Mouse (Mus musculus) CH12.LX (cell line): Measurements from ENCODE around the gene Mansc1. TPM values are rescaled to one million over a fixed set of nuclear protein-coding genes. Genes with fewer than 3 reads are reported as not detected.

Source experiments
- DNase-seq: peaks from one replicate; pipeline ENCODE4 v3.0.0-alpha.2; 2013; ENCODE audit errors: extremely low read depth
- H3K27ac ChIP-seq: 2 replicates; pipeline ENCODE4 v1.5.1; 2012; ENCODE audit warnings: low read depth, mild to moderate bottlenecking, control low read depth, moderate library complexity; ENCODE audit not compliant: insufficient read depth
- H3K27me3 ChIP-seq: replicated peaks from 2 replicates; pipeline ENCODE3; 2012; ENCODE audit warnings: inconsistent platforms
- H3K36me3 ChIP-seq, 2 experiments: replicated peaks in 1 of 2; 2 replicates each; pipeline versions ENCODE3 to v1.6.1; 2012; ENCODE audit warnings: inconsistent platforms in 1 of 2, low read length in 1 of 2, mild to moderate bottlenecking in 1 of 2, mixed read lengths in 1 of 2, moderate library complexity in 1 of 2; ENCODE audit not compliant: control insufficient read depth in 1 of 2, insufficient read depth in 1 of 2
- H3K4me1 ChIP-seq, 2 experiments: 2 replicates each; pipeline ENCODE4 v1.6.1; 2012; ENCODE audit warnings: inconsistent platforms in 1 of 2, moderate library complexity in 1 of 2; ENCODE audit not compliant: insufficient read depth in 2 of 2, control insufficient read depth in 1 of 2
- H3K4me2 ChIP-seq: 2 replicates; pipeline ENCODE4 v1.6.1; 2012; ENCODE audit warnings: low read depth, mild to moderate bottlenecking, control low read depth; ENCODE audit not compliant: poor library complexity, insufficient read depth, severe bottlenecking
- H3K4me3 ChIP-seq, 3 experiments: fragments of 150-350 bp in 1 of 3; sonication (generic) in 1 of 3; replicated peaks in 1 of 3; 2 replicates each; pipeline versions ENCODE3 to v1.5.1; 2011 to 2012; ENCODE audit warnings: low read depth in 2 of 3, low read length in 2 of 3, mild to moderate bottlenecking in 2 of 3, moderate library complexity in 2 of 3, control low read depth in 1 of 3, improper control_type of control experiment in 1 of 3, inconsistent platforms in 1 of 3, mixed read lengths in 1 of 3; ENCODE audit not compliant: poor library complexity in 1 of 3
- H3K79me2 ChIP-seq: replicated peaks from 2 replicates; pipeline ENCODE4 v1.6.1; 2012; ENCODE audit warnings: mild to moderate bottlenecking, moderate library complexity; ENCODE audit not compliant: control insufficient read depth, poor library complexity, insufficient read depth, severe bottlenecking; ENCODE audit errors: extremely low read depth
- H3K9ac ChIP-seq: 2 replicates; pipeline ENCODE4 v1.6.1; 2012; ENCODE audit warnings: low read depth, mild to moderate bottlenecking, control low read depth, moderate library complexity; ENCODE audit not compliant: insufficient read depth
- H3K9me3 ChIP-seq: replicated peaks from 2 replicates; pipeline ENCODE3; 2012; ENCODE audit warnings: low read length, inconsistent platforms, mixed read lengths
- EP300 ChIP-seq: IDR thresholded peaks from 2 replicates; pipeline ENCODE4 v1.6.1; 2011; ENCODE audit warnings: low read length, improper control_type of control experiment
- ETS1 ChIP-seq: conservative IDR thresholded peaks from 2 replicates; pipeline ENCODE4 v1.6.1; 2012; ENCODE audit warnings: low read depth, mild to moderate bottlenecking, inconsistent platforms, low read length, improper control_type of control experiment, moderate library complexity
- GABPA ChIP-seq: IDR thresholded peaks from 2 replicates; pipeline ENCODE4 v1.6.1; 2012; ENCODE audit warnings: low read depth, low read length, improper control_type of control experiment, inconsistent platforms; ENCODE audit not compliant: insufficient replicate concordance
- HCFC1 ChIP-seq: IDR thresholded peaks from 2 replicates; pipeline ENCODE4 v1.6.1; 2012; ENCODE audit warnings: low read depth, mild to moderate bottlenecking, inconsistent platforms, low read length, improper control_type of control experiment
- IRF4 ChIP-seq: IDR thresholded peaks from 2 replicates; pipeline ENCODE4 v1.6.1; 2014; ENCODE audit warnings: low read depth, mild to moderate bottlenecking, inconsistent platforms, low read length, improper control_type of control experiment
- MXI1 ChIP-seq: IDR thresholded peaks from 2 replicates; pipeline ENCODE4 v1.6.1; 2011; ENCODE audit warnings: mild to moderate bottlenecking, low read depth, low read length, improper control_type of control experiment
- NELFE ChIP-seq: IDR thresholded peaks from 2 replicates; pipeline ENCODE4 v1.6.1; 2011; ENCODE audit warnings: low read depth, low read length, improper control_type of control experiment
- PAX5 ChIP-seq: IDR thresholded peaks from 2 replicates; pipeline ENCODE4 v1.6.1; 2012; ENCODE audit warnings: low read length, inconsistent platforms, mixed read lengths
- RAD21 ChIP-seq: IDR thresholded peaks from 2 replicates; pipeline ENCODE4 v1.6.1; 2011; ENCODE audit warnings: low read depth, mild to moderate bottlenecking, low read length, improper control_type of control experiment, moderate library complexity
- UBTF ChIP-seq: IDR thresholded peaks from 2 replicates; pipeline ENCODE4 v1.6.1; 2012; ENCODE audit warnings: low read depth, mild to moderate bottlenecking, inconsistent platforms, low read length, improper control_type of control experiment, moderate library complexity
- USF1 ChIP-seq: IDR thresholded peaks from 2 replicates; pipeline ENCODE4 v1.6.1; 2014; ENCODE audit warnings: low read depth, mild to moderate bottlenecking, inconsistent platforms, low read length, improper control_type of control experiment
- ZC3H11A ChIP-seq: IDR thresholded peaks from 2 replicates; pipeline ENCODE4 v1.6.1; 2012; ENCODE audit warnings: low read depth, mild to moderate bottlenecking, inconsistent platforms, low read length, improper control_type of control experiment
- ZKSCAN1 ChIP-seq: IDR thresholded peaks from 2 replicates; pipeline ENCODE4 v1.6.1; 2012; ENCODE audit warnings: low read depth, inconsistent platforms, low read length, improper control_type of control experiment, borderline replicate concordance
- dilution Hi-C: fragments of 300-500 bp; cut with MboI; formaldehyde crosslinking; loops from 2 replicates; pipeline ENCODE4 v1.14.3; 2020; ENCODE audit warnings: low sequenced_read_pairs; ENCODE audit not compliant: extremely low pct_unique_long_range_greater_than_20kb, extremely low pct_ligation_motif_present
- in situ Hi-C: fragments of 300-500 bp; cut with MboI; formaldehyde crosslinking; loops from 3 replicates; pipeline ENCODE4 v1.14.3; 2019; ENCODE audit warnings: low sequenced_read_pairs, low pct_ligation_motif_present, low pct_unique_long_range_greater_than_20kb, mixed read lengths
- polyA plus RNA-seq: library from polyadenylated mRNA; unstranded; fragments of >175 nt; gene quantifications from 2 replicates; pipeline ENCODE4 v1.2.1, GENCODE M21; 2012; ENCODE audit warnings: low read depth; ENCODE audit not compliant: insufficient read length
- total RNA-seq, 2 experiments: library from RNA; depleted of rRNA; stranded (reverse); fragments of 300-350 nt in 1 of 2; fragments of >200 nt in 1 of 2; gene quantifications; 2 replicates each; pipeline ENCODE4 v1.2.3; 2012 to 2014

Mansc1 gene
- total and polyA plus RNA-seq, 3 experiments: not detected

- in situ Hi-C loops: no loop called here
- no peak for TF ChIP-seq HCFC1
- TF ChIP-seq UBTF: peak; percentile 10; the same call in 1 of the 2 replicates
- no peak for TF ChIP-seq IRF4
- TF ChIP-seq, all 38 proteins: peak for 1
- Histone ChIP-seq H3K27ac (no peak overlapping the region), H3K4me2 (peak overlapping the region; percentile 100), H3K9me3 (no peaks in the 10 kb centered on the region), H3K9ac (peak overlapping the region; percentile 84), H3K4me3 (peak overlapping the region; percentile 72 to 79 (median 76)), H3K27me3 (peaks cover 10% of the 10 kb centered on the region), H3K4me1 (peaks cover 2 to 34% of the 10 kb centered on the region in 2 experiments; a peak in 2 of 4 replicates), H3K36me3 (peaks cover 0 to 4% of the 10 kb centered on the region in 2 experiments), H3K79me2 (peaks cover 33% of the 10 kb centered on the region)
- peak; percentile 6 for DNase-seq
- dilution Hi-C loops: no loop called here
Observed at GRCm38 (mm10) chr6:134566248-134566817, 66.0 kb downstream of the Mansc1 start.

GRCm38 (mm10) chr6:134565606-134566247 lies 66.6 kb downstream of the Mansc1 start:
- dilution Hi-C loops (no loop called here), in situ Hi-C loops (no loop called here)
- DNase-seq: peak; percentile 9
- TF ChIP-seq HCFC1 (no peak), NELFE (no peak), ETS1 (no peak), USF1 (no peak), MXI1 (no peak)
- peak overlapping the region; percentile 84 for H3K9ac ChIP-seq
- peaks cover 10% of the 10 kb centered on the region for H3K27me3 ChIP-seq
- peaks cover 0 to 4% of the 10 kb centered on the region in 2 experiments for H3K36me3 ChIP-seq
- peaks cover 2 to 37% of the 10 kb centered on the region in 2 experiments; a peak in 2 of 4 replicates for H3K4me1 ChIP-seq
- H3K9me3 ChIP-seq: no peaks in the 10 kb centered on the region
- peak overlapping the region; percentile 72 to 79 (median 76) for H3K4me3 ChIP-seq
- peaks cover 37% of the 10 kb centered on the region for H3K79me2 ChIP-seq
- no peak overlapping the region for H3K27ac ChIP-seq
- H3K4me2 ChIP-seq: peak overlapping the region; percentile 100

- peaks cover 2 to 42% of the 10 kb centered on the region in 2 experiments; a peak in 2 of 4 replicates for H3K4me1 ChIP-seq
- no peak for DNase-seq
- peaks cover 10% of the 10 kb centered on the region for H3K27me3 ChIP-seq
- in situ Hi-C loops: no loop called here
- H3K9ac ChIP-seq: no peak overlapping the region
- dilution Hi-C loops: no loop called here
- H3K9me3 ChIP-seq: no peaks in the 10 kb centered on the region
- no peak for TF ChIP-seq ZC3H11A
- TF ChIP-seq RAD21: no peak
- TF ChIP-seq ETS1: no peak
- TF ChIP-seq EP300: no peak
- no peak for TF ChIP-seq PAX5
- TF ChIP-seq ZKSCAN1: no peak
- TF ChIP-seq GABPA: no peak
- H3K4me2 ChIP-seq: 0 out of 2 replicates have a peak overlapping the region, but pooled peaks have one; percentile 19
- H3K36me3 ChIP-seq: peaks cover 0 to 6% of the 10 kb centered on the region in 2 experiments
- peaks cover 39% of the 10 kb centered on the region for H3K79me2 ChIP-seq
- no peak overlapping the region for H3K4me3 ChIP-seq
- H3K27ac ChIP-seq: no peak overlapping the region
Observed at GRCm38 (mm10) chr6:134564539-134564938, 67.7 kb downstream of the Mansc1 start.
